ENCODE assay signal across 7 mouse cellular contexts in the genomic region with DNA sequence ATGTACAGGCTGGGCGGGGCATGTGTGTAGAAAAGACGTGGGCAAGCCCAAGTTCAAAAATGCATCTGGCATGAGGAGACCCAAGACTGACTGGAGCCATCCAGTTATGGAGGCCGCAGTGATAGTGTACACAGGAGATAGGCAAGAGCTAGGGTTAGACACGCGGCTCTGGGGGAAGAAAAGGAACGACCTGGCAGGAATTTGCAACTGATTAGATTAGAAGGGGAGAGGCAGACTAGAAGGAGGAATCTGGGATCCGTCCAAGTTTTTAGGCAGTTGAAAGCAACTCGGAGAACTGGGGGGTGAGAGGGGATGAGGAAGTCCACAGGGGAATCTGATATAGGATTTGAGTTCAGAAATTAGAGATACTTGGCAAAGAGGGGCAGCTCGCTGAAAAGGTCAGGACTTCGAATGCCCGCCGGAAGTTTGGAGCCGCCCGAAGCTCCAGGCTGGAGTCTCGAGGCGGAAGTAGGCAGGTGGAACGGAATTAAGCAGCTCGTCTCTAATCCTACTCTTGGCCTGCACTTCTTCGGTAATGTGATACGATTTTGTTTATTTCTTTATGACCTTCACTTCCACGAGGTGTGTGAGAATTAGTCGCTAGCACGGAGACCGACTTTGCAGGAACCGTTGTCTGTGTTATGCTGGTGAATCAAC. TPM values are rescaled to one million over a fixed set of nuclear protein-coding genes. Genes with fewer than 3 reads are reported as not detected.
DNase-seq lines count a peak whose midpoint lies in the region; ATAC-seq and TF ChIP-seq lines count a peak whose summit lies in the region.

No protein-coding gene starts in this region.

- peaks cover 10 to 15% of the 10 kb centered on the region in 2 experiments for H3K4me1 ChIP-seq in ES-E14 (ENCODE audit: control insufficient read depth in 2 of 2, insufficient read depth in 2 of 2, low read length in 2 of 2, poor library complexity in 1 of 2)
- no peaks in the 10 kb centered on the region; the same call in 1 of the 2 replicates for H3K4me1 ChIP-seq in brown adipose tissue, adult 24 weeks (ENCODE audit: control insufficient read depth, insufficient read depth, insufficient read length, low read length)
- peaks cover 6% of the 10 kb centered on the region for H3K4me1 ChIP-seq in intestine, embryonic 16.5 days (ENCODE audit: control insufficient read depth, insufficient read depth, low read length)
- peaks cover 16% of the 10 kb centered on the region; the same call in 1 of the 2 replicates for H3K4me1 ChIP-seq in lung, embryonic 16.5 days (replicated peaks; ENCODE audit: control insufficient read depth, insufficient read depth, low read length)

- H3K4me3 ChIP-seq in ES-E14 (ENCODE audit: insufficient read depth in 1 of 2, low read depth in 1 of 2, low read length in 2 of 2, poor library complexity in 1 of 2, severe bottlenecking in 1 of 2), result peak overlapping the region; percentile 32 to 35; a peak in 1 of 4 replicates
- peak overlapping the region; percentile 26 for H3K4me3 ChIP-seq in brown adipose tissue, adult 24 weeks (ENCODE audit: insufficient read depth, low read depth, low read length)
- H3K4me3 ChIP-seq in intestine, embryonic 16.5 days (ENCODE audit: low read length), result peak overlapping the region; percentile 9
- peak overlapping the region; percentile 30 for H3K4me3 ChIP-seq in lung, embryonic 16.5 days (ENCODE audit: low read length)

- in situ Hi-C loops in ES-E14 (cut with MboI; ENCODE audit: low sequenced_read_pairs in 2 of 2, unreplicated experiment in 2 of 2), result no loop called here

- no peak for ATAC-seq in intestine, embryonic 16.5 days
- ATAC-seq in lung, embryonic 16.5 days (ENCODE audit: low read depth), result no peak

- 34% methylated on average over 25 of the region's 25 CpGs for WGBS in intestine, embryonic 16.5 days
- 25% methylated on average over 25 of the region's 25 CpGs for WGBS in lung, embryonic 16.5 days

- H3K9me3 ChIP-seq in ES-E14 (ENCODE audit: control insufficient read depth, insufficient read depth, low read depth, low read length), result no peaks in the 10 kb centered on the region
- no peaks in the 10 kb centered on the region for H3K9me3 ChIP-seq in intestine, embryonic 16.5 days (ENCODE audit: control insufficient read depth, low read length)
- no peaks in the 10 kb centered on the region for H3K9me3 ChIP-seq in lung, embryonic 16.5 days (ENCODE audit: control insufficient read depth, low read length)

- peak overlapping the region; percentile 46; the same call in 1 of the 2 replicates for H3K9ac ChIP-seq in ES-E14 (ENCODE audit: insufficient read depth, low read depth, low read length, poor library complexity, severe bottlenecking)
- peak overlapping the region; percentile 35 for H3K9ac ChIP-seq in intestine, embryonic 16.5 days (ENCODE audit: low read depth, low read length)
- peak overlapping the region; percentile 38; the same call in 1 of the 2 replicates for H3K9ac ChIP-seq in lung, embryonic 16.5 days (ENCODE audit: low read length)

- H3K4me2 ChIP-seq in intestine, embryonic 16.5 days (ENCODE audit: low read depth, low read length), result peak overlapping the region; percentile 30
- peak overlapping the region; percentile 46 for H3K4me2 ChIP-seq in lung, embryonic 16.5 days (ENCODE audit: low read depth, low read length)

- no peaks in the 10 kb centered on the region for H3K36me3 ChIP-seq in ES-E14 (ENCODE audit: control insufficient read depth, insufficient read depth, low read length, poor library complexity, severe bottlenecking)
- no peaks in the 10 kb centered on the region for H3K36me3 ChIP-seq in intestine, embryonic 16.5 days (ENCODE audit: control insufficient read depth, insufficient read depth, low read length)
- H3K36me3 ChIP-seq in lung, embryonic 16.5 days (ENCODE audit: control insufficient read depth, insufficient read depth, low read length), result no peaks in the 10 kb centered on the region

- no peaks in the 10 kb centered on the region for H3K27me3 ChIP-seq in intestine, embryonic 16.5 days (replicated peaks; ENCODE audit: control insufficient read depth, insufficient read depth, low read length)
- no peaks in the 10 kb centered on the region for H3K27me3 ChIP-seq in lung, embryonic 16.5 days (ENCODE audit: control insufficient read depth, insufficient read depth, low read depth, low read length)

- no peak overlapping the region; the same call in 1 of the 2 replicates for H3K27ac ChIP-seq in ES-E14 (ENCODE audit: insufficient read depth, low read depth, low read length, poor library complexity, severe bottlenecking)
- no peak overlapping the region for H3K27ac ChIP-seq in brown adipose tissue, adult 24 weeks (replicated peaks; ENCODE audit: low read depth, low read length)
- H3K27ac ChIP-seq in intestine, embryonic 16.5 days (ENCODE audit: low read length), result no peak overlapping the region
- peak overlapping the region; percentile 3; the same call in 1 of the 2 replicates for H3K27ac ChIP-seq in lung, embryonic 16.5 days (ENCODE audit: low read length)

- no peak for DNase-seq in ES-E14 (ENCODE audit: low read depth, low spot score)
- DNase-seq in neural tube, embryonic 10.5 days (ENCODE audit: extremely low spot score, low spot score), result no peak
- no peak for DNase-seq in right cerebral cortex, postnatal 14 days
- DNase-seq in embryo, embryonic 10 days (ENCODE audit: low spot score), result no peak

TF ChIP-seq in ES-E14, 5 proteins besides CTCF, POLR2A, EP300 and RAD21:
- TF ChIP-seq MAFK (IDR thresholded peaks at IDR 0.05; ENCODE audit: insufficient read depth, low read depth, low read length) (no peak), ZC3H11A (IDR thresholded peaks at IDR 0.05; ENCODE audit: borderline replicate concordance, low read depth, low read length) (no peak)

RNA-seq across cellular contexts. Expression of gene Wwc2, which starts 4.0 kb away (rescaled TPM):
- total RNA-seq in ES-E14 (2012; rRNA removed), result 13.3 and 19.6 TPM in 2 replicates
- 12.6 and 14.1 TPM in 2 replicates for polyA plus RNA-seq in brown adipose tissue, adult 24 weeks (2012; ENCODE audit: insufficient read depth, insufficient read length, missing spikeins)
- 5.6 and 7.0 TPM in 2 replicates for polyA plus RNA-seq in intestine, embryonic 16.5 days (2015; fragmentation: Nextera tagmentation; extraction: Ambion mirVana)
- 12.6 and 12.9 TPM in 2 replicates for polyA plus RNA-seq in lung, embryonic 16.5 days (2015; fragmentation: Nextera tagmentation; extraction: Ambion mirVana)
